ENCODE assay signal across 9 mouse cellular contexts in the genomic region with DNA sequence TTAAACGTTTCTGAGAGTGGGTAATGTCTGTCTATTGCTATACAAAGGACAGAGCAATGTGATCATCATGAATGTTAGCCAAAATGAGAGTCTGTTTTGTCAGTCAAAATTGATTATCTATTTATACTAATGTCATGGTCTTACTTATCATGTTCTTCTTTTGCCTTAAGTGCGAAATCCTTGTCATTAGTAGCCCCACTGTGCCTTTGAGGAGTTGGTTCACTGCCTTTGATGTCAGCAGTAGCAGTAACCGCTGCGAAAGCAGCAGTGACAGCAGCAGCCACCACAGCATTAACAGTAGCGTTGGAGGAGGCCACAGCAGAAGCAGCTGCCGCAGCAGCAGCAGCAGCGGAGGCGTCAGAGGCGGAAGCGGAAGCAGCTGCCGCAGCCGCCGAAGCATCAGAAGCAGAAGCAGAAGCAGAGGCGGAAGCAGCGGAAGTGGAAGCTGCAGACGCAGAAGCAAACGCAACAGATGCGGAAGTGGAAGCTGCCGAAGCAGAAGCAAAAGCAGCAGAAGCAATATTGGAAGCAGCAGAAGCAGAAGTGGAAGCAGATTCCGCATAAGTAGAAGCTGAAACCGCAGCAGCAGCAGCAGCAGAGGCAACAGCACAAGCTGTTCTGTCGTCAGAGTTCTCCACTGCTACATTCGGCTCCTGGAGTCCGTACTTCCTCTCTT. TPM values are rescaled to one million over a fixed set of nuclear protein-coding genes. Genes with fewer than 3 reads are reported as not detected.
DNase-seq lines count a peak whose midpoint lies in the region; ATAC-seq and TF ChIP-seq lines count a peak whose summit lies in the region.
"Had no signal": no experiment of that assay in that cellular context is flagged by ENCODE, and none has a peak within 500 bp of the region (broad histone marks: within the 10 kb centered on the region; RNA-seq: fewer than 3 reads in every experiment).

No protein-coding gene starts in this region.

- TF ChIP-seq EP300 in heart, postnatal 0 days (IDR thresholded peaks at IDR 0.05; ENCODE audit: low read depth), result no peak
- TF ChIP-seq EP300 in liver, embryonic 14.5 days (IDR thresholded peaks at IDR 0.05; ENCODE audit: low read depth), result no peak

- no peak for TF ChIP-seq CTCF in heart, postnatal 0 days (IDR thresholded peaks at IDR 0.05; ENCODE audit: low read depth)
- no peak for TF ChIP-seq CTCF in liver, embryonic 14.5 days (IDR thresholded peaks at IDR 0.05; ENCODE audit: low read depth)

- peak; percentile 33 for DNase-seq in layer of hippocampus, adult 11-12 months (ENCODE audit: low spot score)
- DNase-seq in layer of hippocampus, adult 9-10 months (ENCODE audit: low spot score), result no peak
- DNase-seq in forebrain, embryonic 11.5 days (ENCODE audit: low spot score), result peak; percentile 75
- peak; percentile 76 for DNase-seq in heart, postnatal 0 days (ENCODE audit: low spot score)
- DNase-seq in kidney, postnatal 14 days, result peak; percentile 59
- peak in 1 of 3 experiments; percentile 45 for DNase-seq in liver, embryonic 14.5 days (ENCODE audit: low read depth in 3 of 3, low spot score in 3 of 3)
- DNase-seq in naive thymus-derived CD4-positive, alpha-beta T cell, adult 2 months (ENCODE audit: low read depth), result peak; percentile 93

- H3K36me3 ChIP-seq in forebrain, embryonic 11.5 days (ENCODE audit: control insufficient read depth, insufficient read depth, low read length), result no peaks in the 10 kb centered on the region
- no peaks in the 10 kb centered on the region for H3K36me3 ChIP-seq in heart, postnatal 0 days (replicated peaks; ENCODE audit: control insufficient read depth, insufficient read depth, low read length)
- H3K36me3 ChIP-seq in liver, embryonic 14.5 days (replicated peaks; ENCODE audit: control insufficient read depth, insufficient read depth, low read depth), result no peaks in the 10 kb centered on the region
- no peaks in the 10 kb centered on the region for H3K36me3 ChIP-seq in stomach, embryonic 16.5 days (ENCODE audit: control insufficient read depth, insufficient read depth, low read length)

- no peak overlapping the region for H3K27ac ChIP-seq in forebrain, embryonic 11.5 days (ENCODE audit: low read depth, low read length)
- H3K27ac ChIP-seq in heart, postnatal 0 days (ENCODE audit: low read depth), result peak overlapping the region; percentile 61
- no peak overlapping the region for H3K27ac ChIP-seq in liver, embryonic 14.5 days
- H3K27ac ChIP-seq in stomach, embryonic 16.5 days (ENCODE audit: low read length), result peak overlapping the region; percentile 69

- peak overlapping the region; percentile 43 for H3K4me2 ChIP-seq in forebrain, embryonic 11.5 days (ENCODE audit: low read depth, low read length, severe bottlenecking)
- peak overlapping the region; percentile 65 for H3K4me2 ChIP-seq in heart, postnatal 0 days (ENCODE audit: low read depth, low read length)
- peak overlapping the region; percentile 59 for H3K4me2 ChIP-seq in liver, embryonic 14.5 days (ENCODE audit: low read depth)
- peak overlapping the region; percentile 60 for H3K4me2 ChIP-seq in stomach, embryonic 16.5 days (ENCODE audit: low read depth, low read length)

- H3K27me3 ChIP-seq in forebrain, embryonic 11.5 days (ENCODE audit: control insufficient read depth, insufficient read depth, low read length), result no peaks in the 10 kb centered on the region
- H3K27me3 ChIP-seq in heart, postnatal 0 days (ENCODE audit: control insufficient read depth, insufficient read depth, low read length), result no peaks in the 10 kb centered on the region
- H3K27me3 ChIP-seq in liver, embryonic 14.5 days (ENCODE audit: control insufficient read depth, insufficient read depth, low read length), result no peaks in the 10 kb centered on the region
- H3K27me3 ChIP-seq in stomach, embryonic 16.5 days (ENCODE audit: control insufficient read depth, insufficient read depth, low read length), result no peaks in the 10 kb centered on the region

- peak overlapping the region; percentile 35 for H3K4me3 ChIP-seq in forebrain, embryonic 11.5 days (ENCODE audit: low read depth, low read length)
- peak overlapping the region; percentile 57 for H3K4me3 ChIP-seq in heart, postnatal 0 days (ENCODE audit: low read depth, low read length)
- H3K4me3 ChIP-seq in liver, embryonic 14.5 days (ENCODE audit: insufficient read depth in 1 of 2, low read depth in 2 of 2, low read length in 2 of 2), result peak overlapping the region; percentile 56 to 92
- peak overlapping the region; percentile 62 for H3K4me3 ChIP-seq in stomach, embryonic 16.5 days (replicated peaks; ENCODE audit: low read length)

- WGBS in forebrain, embryonic 11.5 days, result 57% methylated on average over 24 of the region's 24 CpGs
- WGBS in heart, postnatal 0 days, result 17% methylated on average over 24 of the region's 24 CpGs
- WGBS in liver, embryonic 14.5 days (ENCODE audit: insufficient replicate concordance), result 15% methylated on average over 24 of the region's 24 CpGs
- 20% methylated on average over 24 of the region's 24 CpGs for WGBS in stomach, embryonic 16.5 days

- H3K4me1 ChIP-seq in forebrain, embryonic 11.5 days (replicated peaks; ENCODE audit: control insufficient read depth, insufficient read depth, low read length), result no peaks in the 10 kb centered on the region
- H3K4me1 ChIP-seq in heart, postnatal 0 days (ENCODE audit: control insufficient read depth, insufficient read depth), result no peaks in the 10 kb centered on the region
- H3K4me1 ChIP-seq in liver, embryonic 14.5 days (replicated peaks; ENCODE audit: control insufficient read depth in 2 of 2, insufficient read depth in 2 of 2, low read length in 1 of 2), result 0 out of 4 replicates have a peak, but pooled peaks cover 0 to 3% of the 10 kb centered on the region in 2 experiments
- no peaks in the 10 kb centered on the region for H3K4me1 ChIP-seq in stomach, embryonic 16.5 days (ENCODE audit: control insufficient read depth, insufficient read depth, low read length)

- peak overlapping the region; percentile 44 for H3K9ac ChIP-seq in forebrain, embryonic 11.5 days (ENCODE audit: low read length)
- H3K9ac ChIP-seq in heart, postnatal 0 days (replicated peaks; ENCODE audit: low read depth, low read length), result peak overlapping the region; percentile 65
- peak overlapping the region; percentile 39 for H3K9ac ChIP-seq in liver, embryonic 14.5 days (replicated peaks)
- peak overlapping the region; percentile 77 for H3K9ac ChIP-seq in stomach, embryonic 16.5 days (ENCODE audit: low read length)

- ATAC-seq in forebrain, embryonic 11.5 days (replicated peaks; ENCODE audit: low FRiP score), result peak; percentile 67
- peak; percentile 82 for ATAC-seq in heart, postnatal 0 days (ENCODE audit: insufficient read depth, low read depth)
- ATAC-seq in liver, embryonic 14.5 days (ENCODE audit: insufficient read depth), result peak; percentile 58; the same call in 1 of the 2 replicates
- ATAC-seq in stomach, embryonic 16.5 days (ENCODE audit: insufficient read depth, low FRiP score), result peak; percentile 53; the same call in 1 of the 2 replicates

- H3K9me3 ChIP-seq in forebrain, embryonic 11.5 days (ENCODE audit: control insufficient read depth, low read length), result no peaks in the 10 kb centered on the region
- H3K9me3 ChIP-seq in heart, postnatal 0 days (replicated peaks; ENCODE audit: control insufficient read depth, low read length), result no peaks in the 10 kb centered on the region
- H3K9me3 ChIP-seq in liver, embryonic 14.5 days (ENCODE audit: control insufficient read depth, low read length), result no peaks in the 10 kb centered on the region
- H3K9me3 ChIP-seq in stomach, embryonic 16.5 days (replicated peaks; ENCODE audit: control insufficient read depth, low read length), result no peaks in the 10 kb centered on the region

RNA-seq across cellular contexts. Expression of a gene that starts 17.5 kb away (rescaled TPM):
- not detected in 2 replicates for polyA plus RNA-seq in forebrain, embryonic 11.5 days (2014; fragmentation: Nextera tagmentation; extraction: Ambion mirVana)
- total RNA-seq in heart, postnatal 0 days (2014; rRNA removed; ENCODE audit: low replicate concordance), result not detected in 2 replicates
- not detected in 2 replicates for polyA plus RNA-seq in heart, postnatal 0 days (2015; fragmentation: Nextera tagmentation; extraction: Ambion mirVana)
- polyA plus RNA-seq in liver, embryonic 14.5 days (2012; rRNA removed), result not detected in 2 replicates
- polyA plus RNA-seq in liver, embryonic 14.5 days (2014; fragmentation: Nextera tagmentation; extraction: Ambion mirVana), result not detected in 2 replicates
- not detected in 2 replicates for polyA plus RNA-seq in stomach, embryonic 16.5 days (2015; fragmentation: Nextera tagmentation; extraction: Ambion mirVana)
- total RNA-seq: ES-E14 had no signal

RNA-seq across cellular contexts. Expression of a gene that starts 43.9 kb away (rescaled TPM):
- 23.2 and 27.2 TPM in 2 replicates for polyA plus RNA-seq in forebrain, embryonic 11.5 days (2014; fragmentation: Nextera tagmentation; extraction: Ambion mirVana)
- total RNA-seq in heart, postnatal 0 days (2014; rRNA removed; ENCODE audit: low replicate concordance), result 40.7 and 42.9 TPM in 2 replicates
- polyA plus RNA-seq in heart, postnatal 0 days (2015; fragmentation: Nextera tagmentation; extraction: Ambion mirVana), result 3.8 and 4.0 TPM in 2 replicates
- 3.2 and 3.7 TPM in 2 replicates for polyA plus RNA-seq in liver, embryonic 14.5 days (2012; rRNA removed)
- 3.2 and 3.6 TPM in 2 replicates for polyA plus RNA-seq in liver, embryonic 14.5 days (2014; fragmentation: Nextera tagmentation; extraction: Ambion mirVana)
- polyA plus RNA-seq in stomach, embryonic 16.5 days (2015; fragmentation: Nextera tagmentation; extraction: Ambion mirVana), result 25.8 and 26.9 TPM in 2 replicates

Comparison
In these comparisons a context has a peak if more than half of its experiments do, and no peak if none do; other contexts are left out.
1. H3K27ac ChIP-seq: peak in heart, postnatal 0 days (single experiment) and stomach, embryonic 16.5 days (single experiment); none in forebrain, embryonic 11.5 days (single experiment) and liver, embryonic 14.5 days (single experiment).
2. Peak in every context shown above with its lines, with median percentiles within 50 percentile points of each other: ATAC-seq, H3K4me2 ChIP-seq, H3K4me3 ChIP-seq and H3K9ac ChIP-seq.